ENCODE assay signal across 9 mouse cellular contexts in genomic region chr1:37867056-37867455, GRCm38 (mm10). TPM values are rescaled to one million over a fixed set of nuclear protein-coding genes. Genes with fewer than 3 reads are reported as not detected.
DNase-seq lines count a peak whose midpoint lies in the region.
"Had no signal": no experiment of that assay in that cellular context is flagged by ENCODE, and none has a peak within 500 bp of the region (broad histone marks: within the 10 kb centered on the region; RNA-seq: fewer than 3 reads in every experiment).

No protein-coding gene starts in this region.

- DNase-seq in heart, postnatal 4 days = peak; percentile 63
- no peak for DNase-seq in heart, adult 8-10 months (ENCODE audit: low spot score)
- DNase-seq in urinary bladder, postnatal 14 days (ENCODE audit: low spot score) = peak; percentile 45
- DNase-seq in urinary bladder, postnatal 4 days (ENCODE audit: low spot score in 2 of 2) = no peak
- peak; percentile 74 for DNase-seq in c-Kit-positive CD71-positive TER-119-positive erythroid progenitor cells, embryonic 14.5 days (ENCODE audit: low spot score)
- peak; percentile 53 for DNase-seq in limb, embryonic 10.5 days (ENCODE audit: low spot score)
- DNase-seq in splenic B cell, adult 2 months (ENCODE audit: low read depth, low spot score) = peak; percentile 66
- DNase-seq in yolk sac, embryonic 10.5 days (ENCODE audit: low spot score) = no peak

- no peaks in the 10 kb centered on the region for H3K9me3 ChIP-seq in limb, embryonic 10.5 days (replicated peaks)
- H3K9me3 ChIP-seq: embryonic facial prominence, embryonic 13.5 days had no signal

- H3K27me3 ChIP-seq in limb, embryonic 10.5 days (ENCODE audit: low read depth, poor library complexity, severe bottlenecking) = no peaks in the 10 kb centered on the region
- H3K27me3 ChIP-seq in splenic B cell, adult 2 months (ENCODE audit: control insufficient read depth, insufficient read depth, low read length, poor library complexity, severe bottlenecking) = no peaks in the 10 kb centered on the region

- no peak overlapping the region for H3K4me3 ChIP-seq in limb, embryonic 10.5 days
- H3K4me3 ChIP-seq: embryonic facial prominence, embryonic 13.5 days had no signal

- H3K4me1 ChIP-seq in limb, embryonic 10.5 days = peaks cover 8% of the 10 kb centered on the region; the same call in 1 of the 2 replicates

- H3K36me3 ChIP-seq in limb, embryonic 10.5 days = no peaks in the 10 kb centered on the region
- H3K36me3 ChIP-seq in splenic B cell, adult 2 months (ENCODE audit: control insufficient read depth, insufficient read depth, low read length, poor library complexity, severe bottlenecking) = no peaks in the 10 kb centered on the region; the same call in 1 of the 2 replicates
- H3K36me3 ChIP-seq: embryonic facial prominence, embryonic 13.5 days had no signal

- 64% methylated on average over 1 of the region's 1 CpGs for WGBS in limb, embryonic 10.5 days

- H3K27ac ChIP-seq in limb, embryonic 10.5 days = no peak overlapping the region
- H3K27ac ChIP-seq: embryonic facial prominence, embryonic 13.5 days had no signal

RNA-seq across cellular contexts. Expression of gene Tsga10, which starts 0.8 kb away (rescaled TPM):
- 1 to 10 TPM; 4.1 to 4.2 TPM for total RNA-seq in heart, postnatal 4 days (2021)
- 1 to 10 TPM; 3.7 to 4.3 (median 4.0) TPM for total RNA-seq in heart, adult 8-10 months (2022)
- polyA plus RNA-seq in limb, embryonic 10.5 days (2016; fragmentation: Nextera tagmentation; extraction: Ambion mirVana) = 6.9 and 7.1 TPM in 2 replicates

RNA-seq across cellular contexts. Expression of gene Lipt1, which starts 4.5 kb away (rescaled TPM):
- 1 to 10 TPM; 7.3 to 8.6 TPM for total RNA-seq in heart, postnatal 4 days (2021)
- total RNA-seq in heart, adult 8-10 months (2022) = 10 to 100 TPM; 12.8 to 16.5 (median 13.7) TPM
- 6.2 and 8.1 TPM in 2 replicates for polyA plus RNA-seq in limb, embryonic 10.5 days (2016; fragmentation: Nextera tagmentation; extraction: Ambion mirVana)

RNA-seq across cellular contexts. Expression of gene Mitd1, which starts 23.2 kb away (rescaled TPM):
- 1 to 10 TPM; 5.8 to 7.9 TPM for total RNA-seq in heart, postnatal 4 days (2021)
- total RNA-seq in heart, adult 8-10 months (2022) = 1 to 10 TPM; 2.9 to 4.1 (median 3.5) TPM
- polyA plus RNA-seq in limb, embryonic 10.5 days (2016; fragmentation: Nextera tagmentation; extraction: Ambion mirVana) = 22.4 and 22.7 TPM in 2 replicates

RNA-seq across cellular contexts. Expression of gene Mrpl30, which starts 23.2 kb away (rescaled TPM):
- total RNA-seq in heart, postnatal 4 days (2021) = 100 to 1,000 TPM; 283 to 286 TPM
- total RNA-seq in heart, adult 8-10 months (2022) = 100 to 1,000 TPM; 398 to 451 (median 428) TPM
- polyA plus RNA-seq in limb, embryonic 10.5 days (2016; fragmentation: Nextera tagmentation; extraction: Ambion mirVana) = 263 and 266 TPM in 2 replicates

RNA-seq across cellular contexts. Expression of gene Lyg2, which starts 49.2 kb away (rescaled TPM):
- total RNA-seq in heart, postnatal 4 days (2021) = not detected
- total RNA-seq in heart, adult 8-10 months (2022) = not detected
- 0.05 and 0.10 TPM in 2 replicates for polyA plus RNA-seq in limb, embryonic 10.5 days (2016; fragmentation: Nextera tagmentation; extraction: Ambion mirVana)
- polyA plus RNA-seq: embryonic facial prominence, embryonic 13.5 days had no signal

Comparison
In these comparisons a context has a peak if more than half of its experiments do, and no peak if none do; other contexts are left out.
1. DNase-seq: peak in heart, postnatal 4 days (single experiment), urinary bladder, postnatal 14 days (single experiment), c-Kit-positive CD71-positive TER-119-positive erythroid progenitor cells, embryonic 14.5 days (single experiment), limb, embryonic 10.5 days (single experiment) and splenic B cell, adult 2 months (single experiment); none in heart, adult 8-10 months (single experiment), urinary bladder, postnatal 4 days (0 of 2) and yolk sac, embryonic 10.5 days (single experiment).